Mouse (Mus musculus): ENCODE measurements around the gene Ccdc8.

The Ccdc8 gene

DNA sequence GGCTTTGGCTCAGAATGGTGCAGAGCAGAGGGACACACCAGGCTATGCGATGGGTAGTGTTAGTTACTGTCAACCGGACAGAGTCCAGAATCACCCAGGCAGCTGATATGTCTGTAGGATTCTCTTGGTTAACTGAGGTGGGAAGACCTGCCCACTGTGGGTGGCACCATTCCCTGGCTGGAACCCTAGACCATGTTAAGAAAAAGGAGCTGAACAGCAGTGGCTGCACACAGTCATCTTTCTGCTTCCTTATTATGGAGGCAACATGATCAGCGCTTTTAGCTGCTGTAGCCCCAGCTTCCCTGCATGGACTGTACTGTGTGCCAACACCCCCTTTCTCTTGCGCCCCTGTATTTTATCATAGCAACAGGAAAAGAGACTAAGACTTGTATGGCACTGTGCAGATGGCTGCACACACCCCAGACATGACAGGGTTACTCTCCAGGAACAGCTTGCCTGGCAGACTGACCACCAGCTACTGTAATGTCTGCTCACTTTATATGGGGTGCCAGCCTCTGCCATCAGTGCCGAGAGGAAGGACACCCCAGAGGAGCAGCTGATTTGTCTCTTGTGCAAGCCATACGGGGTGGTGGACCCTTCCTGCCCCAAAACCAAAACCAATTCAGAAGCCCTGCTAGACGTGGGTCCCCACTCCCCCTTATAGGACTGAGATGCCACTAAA is 19.5 kb downstream of the Ccdc8 start:
- no peak for DNase-seq

DNA sequence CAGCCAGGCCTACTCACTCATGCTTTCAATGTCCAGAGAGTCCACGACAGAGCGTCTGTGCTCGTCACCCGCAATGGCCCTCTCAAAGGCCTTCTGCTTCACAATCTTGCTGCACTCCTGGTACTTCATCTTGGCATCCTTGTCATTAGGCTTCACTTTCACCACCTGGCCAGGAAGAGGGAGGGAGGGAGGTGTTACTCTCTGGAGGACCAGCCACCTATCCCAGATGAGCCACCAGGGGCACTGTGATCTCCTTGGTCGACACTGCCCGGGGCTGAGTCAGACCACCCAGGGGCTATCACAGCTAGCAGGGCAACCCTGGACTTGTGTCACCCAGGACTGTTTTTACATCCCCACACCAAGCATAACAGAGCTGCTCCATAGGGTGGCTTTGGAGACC is 22.9 kb downstream of the Ccdc8 start:
- DNase-seq, result no peak

GRCm38 (mm10) chr7:17017036-17017435 is 24.5 kb downstream of the Ccdc8 start:
- peak; percentile 95 for DNase-seq

DNA sequence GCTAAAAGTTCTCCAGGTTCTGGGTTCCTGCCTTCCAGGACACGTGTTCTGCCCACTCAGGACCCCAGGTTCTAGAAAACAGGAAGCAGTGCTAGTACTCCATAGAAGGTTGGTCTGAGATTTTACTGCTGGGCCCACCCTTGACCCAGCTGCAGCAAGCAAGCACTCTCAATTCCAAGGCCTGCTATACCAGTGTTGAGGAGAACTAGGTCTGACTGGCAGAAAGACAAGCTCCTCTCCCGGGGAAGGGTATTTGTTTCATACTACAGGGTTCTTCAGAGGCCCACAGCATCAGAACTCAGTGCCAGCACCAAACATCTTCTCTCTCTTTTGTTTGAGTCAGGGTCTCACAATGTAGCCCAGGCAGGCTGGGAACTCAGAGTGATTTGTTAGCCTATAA is 25.4 kb downstream of the Ccdc8 start:
- DNase-seq, result no peak

DNA sequence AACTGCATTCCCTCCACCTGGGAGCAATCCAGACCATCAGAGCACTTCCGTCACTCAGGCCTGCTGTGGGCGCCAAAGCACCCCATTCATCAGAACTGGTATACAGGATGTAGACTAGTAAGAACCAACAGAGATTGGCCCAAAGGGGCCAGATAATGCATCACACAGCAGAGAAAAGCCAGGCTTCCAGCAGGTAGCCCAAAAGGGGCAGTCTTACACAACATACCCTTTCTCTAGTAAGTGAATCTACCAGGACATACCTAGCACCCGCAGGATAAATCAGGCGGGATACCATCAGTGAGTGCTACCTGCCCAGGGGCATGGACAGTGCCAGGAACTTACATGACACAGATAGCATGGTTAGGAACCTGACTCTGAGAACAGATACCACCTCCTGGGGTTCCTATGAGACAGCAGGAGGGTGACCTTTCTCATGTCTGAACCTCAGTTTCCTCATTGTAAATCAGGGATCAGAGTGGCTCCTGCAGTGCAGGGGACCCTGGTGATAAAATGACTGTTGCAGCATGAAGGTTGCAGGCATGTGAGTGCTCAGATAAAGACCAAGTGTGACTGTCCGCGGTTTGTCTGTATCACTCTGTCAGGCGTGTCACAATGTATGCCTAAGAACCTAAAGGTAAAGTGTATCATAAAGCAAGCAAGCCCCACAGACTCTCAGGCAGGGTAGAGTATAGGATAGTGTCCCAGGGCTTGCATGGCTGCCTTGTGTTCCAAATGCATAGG is 27.1 kb downstream of the Ccdc8 start:
- no peak for DNase-seq

DNA sequence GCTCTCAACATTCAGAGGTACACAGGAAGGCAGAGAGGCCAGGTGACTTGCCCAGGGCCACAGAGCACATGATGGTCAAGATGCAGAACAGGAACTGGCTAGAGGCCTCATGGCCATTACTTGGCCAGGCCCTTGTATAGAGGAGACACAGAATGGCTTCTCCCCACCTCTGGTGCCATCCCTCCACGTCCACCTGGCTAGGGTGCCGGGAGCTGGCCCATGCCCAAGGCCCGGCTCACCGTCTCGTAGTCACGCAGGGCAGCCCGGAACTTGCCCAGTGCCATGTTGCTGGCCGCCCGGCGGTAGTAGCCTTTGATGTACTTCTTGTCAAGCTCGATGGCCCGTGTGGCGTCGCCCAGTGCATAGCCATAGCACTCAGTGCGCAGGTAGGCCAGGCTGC is 29.7 kb downstream of the Ccdc8 start:
- no peak for DNase-seq

- no peak for DNase-seq
These were observed 31.2 kb downstream of the Ccdc8 start for GRCm38 (mm10) chr7:17023701-17024100.

DNA sequence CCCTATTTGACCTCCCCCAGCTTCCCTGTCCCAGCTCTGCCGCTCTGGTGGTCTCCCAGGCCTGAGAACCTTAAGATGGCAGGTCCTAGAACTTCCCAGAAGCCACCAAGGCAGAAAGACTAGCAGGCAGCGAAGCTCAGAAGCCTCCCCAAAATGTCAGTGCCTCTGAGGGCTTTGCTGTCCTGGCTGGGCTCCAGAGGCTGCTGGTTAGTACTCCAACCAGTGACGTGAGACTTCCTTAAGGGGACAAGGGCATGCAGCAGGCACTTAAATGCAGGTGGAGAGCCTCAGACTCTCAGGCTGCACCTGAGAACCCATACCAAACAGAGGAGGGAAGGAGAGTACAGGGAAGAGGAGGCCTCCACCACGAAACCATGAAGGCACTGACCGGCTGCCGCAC is 31.6 kb downstream of the Ccdc8 start:
- no peak for DNase-seq

DNA sequence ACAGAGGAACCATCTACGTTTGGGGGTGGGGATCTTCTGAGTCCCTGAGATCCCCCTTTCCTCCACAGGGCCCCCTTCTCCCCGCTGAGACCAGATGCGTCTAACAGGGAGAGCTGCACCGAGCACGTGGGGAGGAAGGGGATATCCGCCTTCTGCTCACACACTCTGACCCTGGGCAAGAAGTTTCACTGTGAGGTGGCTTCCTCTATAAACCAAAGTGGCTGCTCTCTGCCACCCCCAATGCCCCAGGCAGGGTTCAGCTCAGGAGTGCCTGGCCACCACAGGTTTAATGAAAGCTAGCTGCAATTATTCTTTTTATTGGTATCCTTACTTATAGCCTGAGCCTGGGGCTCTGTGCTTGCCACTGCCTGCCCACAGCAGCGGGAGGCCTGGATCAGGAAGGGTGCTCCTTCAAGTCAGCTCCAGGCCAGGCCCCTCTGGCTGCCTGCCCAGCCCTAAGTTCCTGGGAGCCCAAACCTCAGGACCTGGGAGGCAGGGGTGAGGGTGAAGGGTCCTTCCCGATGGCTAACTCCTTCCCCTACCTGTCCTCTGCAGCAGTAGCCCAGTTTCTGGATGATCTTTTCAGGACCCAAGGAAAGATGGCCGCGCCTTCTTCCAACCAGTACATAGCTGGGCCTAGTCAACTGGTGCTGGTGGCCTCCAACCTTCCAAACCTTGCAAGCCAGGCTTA is 32.5 kb downstream of the Ccdc8 start:
- DNase-seq, result peak; percentile 75

- DNase-seq, result peak; percentile 49
These were observed 33.0 kb downstream of the Ccdc8 start for GRCm38 (mm10) chr7:17025505-17025894.

GRCm38 (mm10) chr7:17025896-17026622 is 33.6 kb downstream of the Ccdc8 start:
- no peak for DNase-seq

DNA sequence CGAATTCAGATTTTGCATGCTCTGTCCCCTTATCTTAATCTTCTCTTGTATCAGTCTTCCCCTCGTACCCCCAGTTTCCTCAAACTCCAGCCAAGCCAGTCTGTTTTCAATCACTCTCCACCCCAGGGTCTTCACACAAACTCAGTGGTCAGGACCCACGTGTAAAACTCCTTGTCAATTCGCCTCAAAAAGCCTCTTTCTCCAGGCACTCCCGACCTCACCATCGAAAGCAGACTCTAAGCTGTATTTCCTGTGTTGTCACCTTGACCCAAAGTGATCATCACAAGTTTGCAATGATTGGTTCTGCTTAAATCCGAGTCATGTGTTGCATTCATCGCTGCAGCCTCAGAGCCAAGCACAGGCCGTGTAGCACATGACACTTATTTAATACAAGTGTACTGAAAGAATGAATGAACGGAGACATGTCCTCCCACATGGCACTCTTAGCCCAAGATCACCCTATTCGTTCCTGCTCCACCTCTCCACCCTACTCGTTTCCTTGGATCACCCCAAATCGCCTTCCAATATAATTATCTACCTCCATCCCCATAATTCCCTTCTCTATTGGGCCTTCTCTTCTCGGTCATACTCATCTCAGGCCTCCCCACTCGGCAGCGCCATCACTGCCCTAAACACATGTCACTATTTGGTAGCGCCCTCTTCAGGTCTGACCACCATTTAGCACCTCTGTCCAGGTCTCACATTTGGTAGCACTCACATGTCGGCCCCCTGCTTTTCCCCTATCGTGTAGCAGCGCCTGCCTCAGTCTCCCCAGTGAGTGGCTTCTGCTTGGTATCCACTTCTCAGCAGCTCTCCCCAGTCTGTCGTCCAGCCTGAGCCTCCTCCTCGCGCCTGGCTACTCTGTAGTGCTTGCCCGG is 34.4 kb downstream of the Ccdc8 start:
- DNase-seq, result no peak

DNA sequence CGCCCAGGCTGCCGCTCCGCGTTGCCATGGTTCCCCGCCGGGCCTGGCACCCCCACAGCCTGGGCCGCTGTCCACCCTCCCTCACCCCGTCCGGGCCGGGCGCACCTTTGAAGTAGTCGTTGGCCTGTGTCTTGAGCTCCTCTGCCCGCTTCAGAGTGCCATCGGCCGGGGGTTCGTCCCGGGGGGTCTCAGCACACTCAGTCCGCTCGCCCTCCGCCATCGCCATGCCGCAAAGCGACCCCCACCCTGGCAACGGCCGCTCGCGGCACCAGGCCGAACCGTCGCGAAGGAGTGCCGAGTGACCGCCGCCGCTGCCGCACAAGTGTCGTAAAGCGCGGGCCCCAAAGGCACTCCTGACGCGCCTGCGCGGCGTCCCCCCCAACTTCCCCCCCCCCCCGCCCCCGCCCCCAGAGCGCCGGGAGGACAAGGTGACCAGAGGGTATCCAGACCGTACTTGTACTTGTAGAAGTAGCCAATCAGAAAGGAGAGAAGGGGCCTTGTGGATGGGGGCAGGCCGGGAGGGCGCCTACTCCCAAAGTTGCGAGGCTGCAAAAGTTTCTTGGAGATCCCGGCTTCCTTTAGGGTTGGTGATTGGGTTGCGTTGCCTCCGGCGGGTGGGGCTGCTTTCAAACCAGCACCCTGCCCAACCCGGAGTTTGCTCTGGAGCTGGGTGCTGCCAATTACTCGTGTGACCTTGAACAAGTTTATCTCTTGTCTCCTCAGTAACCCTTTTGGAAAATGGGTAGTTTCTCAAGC is 35.3 kb downstream of the Ccdc8 start, which contains the start of gene Ppp5c:
Ppp5c (minus strand) TSS at position 337 of the 756 bp plus-strand sequence.
- DNase-seq, result peak; percentile 90

DNA sequence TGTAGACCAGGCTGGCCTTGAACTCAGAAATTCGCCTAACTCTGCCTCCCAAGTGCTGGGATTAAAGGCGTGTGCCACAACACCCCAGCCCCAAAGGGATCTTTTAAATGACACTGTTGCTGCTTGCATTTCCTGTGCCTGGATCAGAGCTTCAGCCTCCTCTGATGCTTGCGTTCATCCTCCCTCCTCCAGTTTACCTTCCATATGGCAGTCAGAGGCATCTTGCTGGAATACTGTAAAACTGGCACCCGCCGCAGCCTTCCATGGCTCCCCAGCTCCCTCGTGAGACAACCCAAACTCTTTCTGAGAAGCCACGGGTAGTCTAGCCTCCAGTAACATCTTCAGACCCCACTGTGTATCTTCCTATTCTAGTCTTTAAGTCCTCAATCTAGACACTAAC is 36.4 kb downstream of the Ccdc8 start:
- no peak for DNase-seq

DNA sequence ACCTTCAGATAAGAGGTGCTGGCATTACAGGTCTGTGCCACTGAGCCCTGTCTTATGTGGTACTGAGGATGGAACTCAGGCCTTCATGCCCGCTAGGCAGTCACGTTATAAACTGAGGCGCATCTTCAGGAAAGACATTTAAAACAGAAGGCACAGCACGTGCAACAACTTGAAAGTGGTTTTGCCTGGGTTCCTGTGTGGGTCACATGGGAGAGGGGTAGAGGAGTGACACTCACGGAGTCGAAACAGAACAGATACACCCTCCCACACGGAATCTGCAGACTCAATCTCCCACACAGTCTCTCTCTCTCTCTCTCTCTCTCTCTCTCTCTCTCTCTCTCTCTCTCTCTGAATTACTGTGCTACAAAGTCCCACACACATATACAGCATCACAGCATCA is 37.7 kb downstream of the Ccdc8 start:
- no peak for DNase-seq

DNA sequence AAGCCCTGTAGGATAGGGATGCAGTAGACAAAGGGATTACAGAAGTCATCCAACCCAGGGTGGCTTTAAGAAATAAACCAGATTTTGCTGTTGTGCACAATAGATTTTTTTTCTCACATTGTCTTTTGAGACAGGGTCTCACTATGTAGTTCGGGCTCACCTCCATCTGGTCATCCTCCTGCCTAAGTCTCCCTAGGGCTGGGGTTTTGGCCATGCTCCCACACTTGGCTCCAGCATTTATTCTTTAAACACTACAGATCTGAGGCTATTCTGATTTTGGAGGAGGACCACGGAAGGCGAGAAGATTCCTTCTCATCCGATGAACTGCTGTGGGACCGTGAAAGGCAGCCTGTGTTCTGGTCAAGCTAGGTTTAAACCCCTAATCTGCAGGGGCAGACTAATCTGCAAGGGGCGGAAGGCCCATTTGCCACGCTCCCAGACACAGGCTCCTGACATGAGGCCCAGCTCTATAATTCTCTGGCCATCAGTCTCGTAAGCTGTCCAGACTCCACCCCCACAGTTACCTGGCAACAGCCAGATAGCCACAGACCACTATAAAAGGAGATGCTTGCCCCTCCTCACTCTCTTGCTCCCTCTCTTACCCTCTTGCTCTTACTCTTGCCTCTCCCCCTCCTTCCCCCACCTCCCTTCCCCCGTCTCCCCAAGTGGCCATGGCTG is 45.6 kb downstream of the Ccdc8 start:
- DNase-seq, result no peak

DNA sequence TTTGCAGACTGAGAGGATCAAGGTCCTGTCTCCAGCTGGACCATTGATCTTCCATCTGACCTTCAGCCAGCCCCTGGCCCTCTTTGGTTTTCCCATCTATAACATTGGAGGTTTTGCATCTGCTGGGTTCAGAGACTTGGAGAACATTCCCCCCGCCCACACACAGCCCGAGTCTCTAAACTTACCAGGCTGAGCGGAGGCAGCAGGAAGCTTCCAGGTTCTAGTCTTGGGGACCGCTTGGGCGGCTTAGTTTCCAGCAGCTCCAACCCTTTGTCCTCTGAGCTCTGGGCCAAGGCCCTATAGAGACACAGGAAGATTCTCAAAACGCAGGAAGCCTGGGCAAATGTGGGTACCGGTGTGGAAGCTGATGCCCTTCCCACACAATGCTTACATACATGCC is 46.9 kb downstream of the Ccdc8 start:
- DNase-seq, result no peak

DNA sequence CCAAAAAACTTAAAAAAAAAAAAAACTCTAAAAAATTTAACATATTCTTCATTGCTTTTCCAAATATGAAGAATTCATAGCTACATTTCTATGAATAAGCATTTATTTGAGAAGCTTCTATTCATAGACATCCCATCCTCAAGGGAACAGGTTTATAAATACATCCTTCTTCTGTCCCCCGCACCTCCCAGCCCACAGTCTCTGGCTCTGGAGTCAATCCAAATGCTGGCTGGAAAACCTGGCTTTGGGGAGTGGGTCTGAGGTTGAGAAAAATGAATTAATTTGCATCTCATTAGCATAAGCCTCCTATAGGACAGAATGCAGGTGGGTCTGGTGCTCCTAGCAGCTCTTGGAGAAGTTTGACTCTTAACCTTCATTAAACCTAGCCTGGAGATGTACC is 53.2 kb downstream of the Ccdc8 start:
- DNase-seq, result no peak

All from kidney, adult 11 months (tissue).